Comparison of ENCODE assay signal across 8 mouse cellular contexts in genomic region chr4:62360805-62361455, GRCm38 (mm10). TPM values are rescaled to one million over a fixed set of nuclear protein-coding genes. Genes with fewer than 3 reads are reported as not detected.
DNase-seq lines count a peak whose midpoint lies in the region; ATAC-seq lines count a peak whose summit lies in the region.

No protein-coding gene starts in this region.

- H3K27ac ChIP-seq in lung, embryonic 15.5 days: peak overlapping the region; percentile 65
- peak overlapping the region; percentile 90 for H3K27ac ChIP-seq in embryonic facial prominence, embryonic 10.5 days (replicated peaks)
- peak overlapping the region; percentile 78 for H3K27ac ChIP-seq in hindbrain, embryonic 13.5 days
- peak overlapping the region; percentile 67 for H3K27ac ChIP-seq in midbrain, embryonic 12.5 days (replicated peaks)

- peak overlapping the region; percentile 79 for H3K4me3 ChIP-seq in lung, embryonic 15.5 days
- H3K4me3 ChIP-seq in embryonic facial prominence, embryonic 10.5 days: peak overlapping the region; percentile 83
- H3K4me3 ChIP-seq in hindbrain, embryonic 13.5 days: peak overlapping the region; percentile 73
- H3K4me3 ChIP-seq in midbrain, embryonic 12.5 days: peak overlapping the region; percentile 81

- peak overlapping the region; percentile 69 for H3K9ac ChIP-seq in lung, embryonic 15.5 days
- peak overlapping the region; percentile 87 for H3K9ac ChIP-seq in hindbrain, embryonic 13.5 days
- peak overlapping the region; percentile 65 for H3K9ac ChIP-seq in midbrain, embryonic 12.5 days (replicated peaks)

- no peaks in the 10 kb centered on the region for H3K9me3 ChIP-seq in lung, embryonic 15.5 days
- no peaks in the 10 kb centered on the region for H3K9me3 ChIP-seq in embryonic facial prominence, embryonic 10.5 days
- no peaks in the 10 kb centered on the region for H3K9me3 ChIP-seq in hindbrain, embryonic 13.5 days
- H3K9me3 ChIP-seq in midbrain, embryonic 12.5 days: no peaks in the 10 kb centered on the region

- H3K4me1 ChIP-seq in lung, embryonic 15.5 days: peaks cover 19% of the 10 kb centered on the region
- peaks cover 15% of the 10 kb centered on the region for H3K4me1 ChIP-seq in embryonic facial prominence, embryonic 10.5 days
- peaks cover 30% of the 10 kb centered on the region for H3K4me1 ChIP-seq in hindbrain, embryonic 13.5 days (replicated peaks)
- peaks cover 22% of the 10 kb centered on the region for H3K4me1 ChIP-seq in midbrain, embryonic 12.5 days

- no peak for DNase-seq in lung, postnatal 25 days (ENCODE audit: low spot score)
- DNase-seq in embryonic facial prominence, embryonic 10.5 days (ENCODE audit: low spot score): no peak
- no peak for DNase-seq in ovary, adult 18-20 months (ENCODE audit: low spot score)
- DNase-seq in right cerebral cortex, postnatal 4 days: no peak
- no peak for DNase-seq in c-Kit-positive CD71-positive TER-119-positive erythroid progenitor cells, embryonic 14.5 days (ENCODE audit: low spot score)

- H3K4me2 ChIP-seq in lung, embryonic 15.5 days: peak overlapping the region; percentile 80
- peak overlapping the region; percentile 76 for H3K4me2 ChIP-seq in hindbrain, embryonic 13.5 days
- H3K4me2 ChIP-seq in midbrain, embryonic 12.5 days (replicated peaks): peak overlapping the region; percentile 70

- ATAC-seq in lung, embryonic 15.5 days (ENCODE audit: borderline replicate concordance, extremely low read depth, low FRiP score, low TSS enrichment): peak; percentile 4
- ATAC-seq in hindbrain, embryonic 13.5 days (ENCODE audit: low FRiP score): peak; percentile 23; the same call in 1 of the 2 replicates
- peak; percentile 23 for ATAC-seq in midbrain, embryonic 12.5 days (ENCODE audit: low FRiP score, low read depth)

- no peaks in the 10 kb centered on the region for H3K36me3 ChIP-seq in lung, embryonic 15.5 days
- H3K36me3 ChIP-seq in embryonic facial prominence, embryonic 10.5 days (replicated peaks): no peaks in the 10 kb centered on the region; the same call in 1 of the 2 replicates
- H3K36me3 ChIP-seq in hindbrain, embryonic 13.5 days: no peaks in the 10 kb centered on the region; the same call in 1 of the 2 replicates
- no peaks in the 10 kb centered on the region for H3K36me3 ChIP-seq in midbrain, embryonic 12.5 days

- 1% methylated on average over 22 of the region's 22 CpGs for WGBS in lung, embryonic 15.5 days
- under 1% methylated on average over 22 of the region's 22 CpGs for WGBS in embryonic facial prominence, embryonic 10.5 days
- under 1% methylated on average over 22 of the region's 22 CpGs for WGBS in hindbrain, embryonic 13.5 days
- under 1% methylated on average over 20 of the region's 22 CpGs for WGBS in midbrain, embryonic 12.5 days

- no peaks in the 10 kb centered on the region for H3K27me3 ChIP-seq in lung, embryonic 15.5 days
- no peaks in the 10 kb centered on the region for H3K27me3 ChIP-seq in embryonic facial prominence, embryonic 10.5 days (replicated peaks; ENCODE audit: low read depth, poor library complexity, severe bottlenecking)
- no peaks in the 10 kb centered on the region for H3K27me3 ChIP-seq in hindbrain, embryonic 13.5 days
- no peaks in the 10 kb centered on the region for H3K27me3 ChIP-seq in midbrain, embryonic 12.5 days

RNA-seq across cellular contexts. Expression of gene Slc31a1, which starts 0.4 kb away (rescaled TPM):
- polyA plus RNA-seq in lung, embryonic 15.5 days (2015; fragmentation: Nextera tagmentation; extraction: Ambion mirVana): 48.3 and 51.7 TPM in 2 replicates
- 45.5 and 48.0 TPM in 2 replicates for polyA plus RNA-seq in embryonic facial prominence, embryonic 10.5 days (2016; fragmentation: Nextera tagmentation; extraction: Ambion mirVana)
- 40.1 and 44.2 TPM in 2 replicates for polyA plus RNA-seq in hindbrain, embryonic 13.5 days (2015; fragmentation: Nextera tagmentation; extraction: Ambion mirVana)
- polyA plus RNA-seq in midbrain, embryonic 12.5 days (2016; fragmentation: Nextera tagmentation; extraction: Ambion mirVana): 48.1 and 48.6 TPM in 2 replicates

RNA-seq across cellular contexts. Expression of gene Fkbp15, which starts 0.6 kb away (rescaled TPM):
- 24.9 and 25.2 TPM in 2 replicates for polyA plus RNA-seq in lung, embryonic 15.5 days (2015; fragmentation: Nextera tagmentation; extraction: Ambion mirVana)
- 18.0 and 18.1 TPM in 2 replicates for polyA plus RNA-seq in embryonic facial prominence, embryonic 10.5 days (2016; fragmentation: Nextera tagmentation; extraction: Ambion mirVana)
- 22.9 and 25.4 TPM in 2 replicates for polyA plus RNA-seq in hindbrain, embryonic 13.5 days (2015; fragmentation: Nextera tagmentation; extraction: Ambion mirVana)
- 24.5 and 27.5 TPM in 2 replicates for polyA plus RNA-seq in midbrain, embryonic 12.5 days (2016; fragmentation: Nextera tagmentation; extraction: Ambion mirVana)

RNA-seq across cellular contexts. Expression of gene Cdc26, which starts 47.5 kb away (rescaled TPM):
- polyA plus RNA-seq in lung, embryonic 15.5 days (2015; fragmentation: Nextera tagmentation; extraction: Ambion mirVana): 152 and 158 TPM in 2 replicates
- polyA plus RNA-seq in embryonic facial prominence, embryonic 10.5 days (2016; fragmentation: Nextera tagmentation; extraction: Ambion mirVana): 207 and 215 TPM in 2 replicates
- polyA plus RNA-seq in hindbrain, embryonic 13.5 days (2015; fragmentation: Nextera tagmentation; extraction: Ambion mirVana): 95.8 and 102 TPM in 2 replicates
- polyA plus RNA-seq in midbrain, embryonic 12.5 days (2016; fragmentation: Nextera tagmentation; extraction: Ambion mirVana): 146 and 157 TPM in 2 replicates

RNA-seq across cellular contexts. Expression of gene Prpf4, which starts 47.7 kb away (rescaled TPM):
- polyA plus RNA-seq in lung, embryonic 15.5 days (2015; fragmentation: Nextera tagmentation; extraction: Ambion mirVana): 22.4 and 23.3 TPM in 2 replicates
- 37.1 and 37.2 TPM in 2 replicates for polyA plus RNA-seq in embryonic facial prominence, embryonic 10.5 days (2016; fragmentation: Nextera tagmentation; extraction: Ambion mirVana)
- polyA plus RNA-seq in hindbrain, embryonic 13.5 days (2015; fragmentation: Nextera tagmentation; extraction: Ambion mirVana): 17.0 and 17.8 TPM in 2 replicates
- polyA plus RNA-seq in midbrain, embryonic 12.5 days (2016; fragmentation: Nextera tagmentation; extraction: Ambion mirVana): 25.3 and 26.4 TPM in 2 replicates
